Mouse (Mus musculus) hematopoietic stem cell, adult 5-6 weeks (primary cell): ENCODE measurements around the gene Bag6. TPM values are rescaled to one million over a fixed set of nuclear protein-coding genes. Genes with fewer than 3 reads are reported as not detected.

ENCODE experiments used
- ATAC-seq, 2 experiments: fragments of 125-278 bp in 1 of 2; replicated peaks in 1 of 2; 2 replicates each; pipeline ENCODE4 v1.8.0; 2016 to 2017; ENCODE audit warnings: inconsistent platforms in 2 of 2, mild to moderate bottlenecking in 2 of 2, moderate number of reproducible peaks in 2 of 2, low read depth in 1 of 2, moderate TSS enrichment in 1 of 2; ENCODE audit not compliant: low FRiP score in 2 of 2, poor library complexity in 2 of 2, severe bottlenecking in 2 of 2, insufficient read depth in 1 of 2, low TSS enrichment in 1 of 2
- total RNA-seq: library from RNA; stranded (forward); fragments of 172-1452, 232-1000 nt; gene quantifications from 2 replicates; pipeline ENCODE4 v1.2.3, GENCODE M21; 2017

Gene Bag6
- total RNA-seq = 109 and 121 TPM in 2 replicates

- peak; percentile 74 to 85 for ATAC-seq
Measured at GRCm38 (mm10) chr17:35134801-35135590, at the start of gene Bag6. Gene Bag6, plus strand, starts transcription at chr17:35135178.

- ATAC-seq = no peak
Measured at GRCm38 (mm10) chr17:35085208-35085865, 49.6 kb upstream of the Bag6 start, which contains the start of gene Ly6g6f. Gene Ly6g6f, minus strand, starts transcription at chr17:35085610.

- no peak for ATAC-seq
Measured at GRCm38 (mm10) chr17:35088151-35088550, 46.8 kb upstream of the Bag6 start.

GRCm38 (mm10) chr17:35088825-35089644, 45.9 kb upstream of the Bag6 start, which contains the start of gene Abhd16a:
Gene Abhd16a, plus strand, starts transcription at chr17:35089263.
- peak; percentile 96 to 98 for ATAC-seq

GRCm38 (mm10) chr17:35090166-35090932, 44.6 kb upstream of the Bag6 start:
- ATAC-seq = 0 out of 4 replicates have a peak, but pooled peaks of 1 of the 2 experiments have one; percentile 9

- ATAC-seq = no peak
Measured at GRCm38 (mm10) chr17:35092403-35093198, 42.4 kb upstream of the Bag6 start.

GRCm38 (mm10) chr17:35094475-35095365, 40.3 kb upstream of the Bag6 start:
- no peak for ATAC-seq

GRCm38 (mm10) chr17:35096597-35096996, 38.4 kb upstream of the Bag6 start:
- no peak for ATAC-seq

- no peak for ATAC-seq
Measured at GRCm38 (mm10) chr17:35097164-35097655, 37.8 kb upstream of the Bag6 start.

GRCm38 (mm10) chr17:35100196-35100765, 34.7 kb upstream of the Bag6 start:
- no peak for ATAC-seq

GRCm38 (mm10) chr17:35101161-35101560, 33.8 kb upstream of the Bag6 start:
- ATAC-seq = no peak

- no peak for ATAC-seq
Measured at GRCm38 (mm10) chr17:35102299-35102698, 32.7 kb upstream of the Bag6 start.

GRCm38 (mm10) chr17:35103221-35103690, 31.7 kb upstream of the Bag6 start:
- no peak for ATAC-seq

- ATAC-seq = no peak
Measured at GRCm38 (mm10) chr17:35104079-35104478, 30.9 kb upstream of the Bag6 start.

- ATAC-seq = no peak; a peak in 1 of 4 replicates
Measured at GRCm38 (mm10) chr17:35104754-35105153, 30.2 kb upstream of the Bag6 start.
